Mouse (Mus musculus) liver (tissue): ENCODE measurements around the gene Mavs.
"Not testable (repeated sequence)": the region's sequence is repeated elsewhere in the genome, so short reads cannot be mapped to it uniquely, and the experiment has no call there.

Source experiments
- DNase-seq: peaks from one replicate; pipeline ENCODE4 v3.0.0-alpha.2; 2020; ENCODE audit warnings: mixed read lengths

Mavs gene

GRCm38 (mm10) chr2:131211026-131211615 is 22.7 kb upstream of the Mavs start:
- DNase-seq: peak; percentile 76

GRCm38 (mm10) chr2:131213773-131214172 is 20.1 kb upstream of the Mavs start:
- peak; percentile 83 for DNase-seq

GRCm38 (mm10) chr2:131215941-131216858 is 17.7 kb upstream of the Mavs start:
- DNase-seq: no peak

GRCm38 (mm10) chr2:131220030-131220429 is 13.8 kb upstream of the Mavs start:
- no peak for DNase-seq

GRCm38 (mm10) chr2:131221853-131222515 is 11.9 kb upstream of the Mavs start:
- no peak for DNase-seq

- peak; percentile 80 for DNase-seq
Observed at GRCm38 (mm10) chr2:131222562-131222961, 11.3 kb upstream of the Mavs start.

- peak; percentile 90 for DNase-seq
Observed at GRCm38 (mm10) chr2:131223569-131223968, 10.3 kb upstream of the Mavs start.

- DNase-seq: no peak
Observed at GRCm38 (mm10) chr2:131225178-131225577, 8.7 kb upstream of the Mavs start.

- not testable (repeated sequence) for DNase-seq
Observed at GRCm38 (mm10) chr2:131226669-131227068, 7.2 kb upstream of the Mavs start.

- no peak for DNase-seq
Observed at GRCm38 (mm10) chr2:131227243-131227642, 6.6 kb upstream of the Mavs start.

GRCm38 (mm10) chr2:131232558-131232957 is 1.3 kb upstream of the Mavs start:
- DNase-seq: peak; percentile 80

- DNase-seq: peak; percentile 55
Observed at GRCm38 (mm10) chr2:131234127-131234650, 326 bp downstream of the Mavs start.

GRCm38 (mm10) chr2:131234970-131235635 is 1.2 kb downstream of the Mavs start:
- peak; percentile 78 for DNase-seq

- no peak for DNase-seq
Observed at GRCm38 (mm10) chr2:131242180-131242579, 8.3 kb downstream of the Mavs start.

GRCm38 (mm10) chr2:131242929-131243328 is 9.1 kb downstream of the Mavs start:
- DNase-seq: peak; percentile 53

GRCm38 (mm10) chr2:131253681-131254328 is 19.9 kb downstream of the Mavs start:
- peak; percentile 85 for DNase-seq

GRCm38 (mm10) chr2:131254329-131254713 is 20.5 kb downstream of the Mavs start:
- DNase-seq: no peak

- DNase-seq: peak; percentile 73
Observed at GRCm38 (mm10) chr2:131255738-131256137, 21.9 kb downstream of the Mavs start.

- DNase-seq: no peak
Observed at GRCm38 (mm10) chr2:131258693-131259092, 24.8 kb downstream of the Mavs start.

- peak; percentile 81 for DNase-seq
Observed at GRCm38 (mm10) chr2:131260544-131261307, 26.9 kb downstream of the Mavs start.

- no peak for DNase-seq
Observed at GRCm38 (mm10) chr2:131261481-131262212, 27.8 kb downstream of the Mavs start.
